ENCODE assay signal across 10 mouse cellular contexts in genomic region chr1:171251594-171252324, GRCm38 (mm10). TPM values are rescaled to one million over a fixed set of nuclear protein-coding genes. Genes with fewer than 3 reads are reported as not detected.
DNase-seq lines count a peak whose midpoint lies in the region; ATAC-seq lines count a peak whose summit lies in the region.
"Had no signal": no experiment of that assay in that cellular context is flagged by ENCODE, and none has a peak within 500 bp of the region (broad histone marks: within the 10 kb centered on the region; RNA-seq: fewer than 3 reads in every experiment).

No protein-coding gene starts in this region.

- intact Hi-C loops in heart, postnatal 36 days (cut with DNase I) = no loop called here

- 15% methylated on average over 13 of the region's 13 CpGs for WGBS in heart, embryonic 13.5 days
- WGBS in limb, embryonic 11.5 days = 2% methylated on average over 13 of the region's 13 CpGs

- peak; percentile 66 to 73 for DNase-seq in heart, adult 18-20 months
- no peak for DNase-seq in heart, postnatal 36 days
- DNase-seq in R1 (ENCODE audit: low read depth, low spot score) = peak; percentile 55
- DNase-seq in limb, embryonic 11.5 days (ENCODE audit: low spot score) = peak; percentile 63
- peak; percentile 64 for DNase-seq in retina, embryonic 14.5 days (ENCODE audit: low spot score)
- no peak for DNase-seq in left cerebral cortex, adult 11 months (ENCODE audit: low spot score)
- DNase-seq in cerebellum, adult 18-20 months = no peak

- no peak for ATAC-seq in heart, embryonic 13.5 days (ENCODE audit: extremely low read depth, insufficient number of reproducible peaks, low FRiP score, low TSS enrichment)
- peak; percentile 36 for ATAC-seq in limb, embryonic 11.5 days (ENCODE audit: insufficient number of reproducible peaks, low FRiP score, low TSS enrichment, low read depth)

- peaks cover 10% of the 10 kb centered on the region; the same call in 1 of the 2 replicates for H3K27me3 ChIP-seq in heart, embryonic 13.5 days (replicated peaks)
- no peaks in the 10 kb centered on the region for H3K27me3 ChIP-seq in limb, embryonic 11.5 days (ENCODE audit: control insufficient read depth, insufficient read depth, low read length)

- H3K9ac ChIP-seq in heart, embryonic 13.5 days = peak overlapping the region; percentile 67
- peak overlapping the region; percentile 61 for H3K9ac ChIP-seq in limb, embryonic 11.5 days (ENCODE audit: low read length)
- H3K9ac ChIP-seq: liver, embryonic 14.5 days had no signal

- H3K27ac ChIP-seq in heart, embryonic 13.5 days (replicated peaks) = peak overlapping the region; percentile 72
- peak overlapping the region; percentile 83 for H3K27ac ChIP-seq in limb, embryonic 11.5 days (replicated peaks; ENCODE audit: low read depth, low read length)
- H3K27ac ChIP-seq: liver, embryonic 14.5 days had no signal

- H3K9me3 ChIP-seq in heart, embryonic 13.5 days = no peaks in the 10 kb centered on the region
- no peaks in the 10 kb centered on the region for H3K9me3 ChIP-seq in limb, embryonic 11.5 days (ENCODE audit: control insufficient read depth, low read length)

- H3K4me2 ChIP-seq in heart, embryonic 13.5 days = peak overlapping the region; percentile 59
- peak overlapping the region; percentile 66 for H3K4me2 ChIP-seq in limb, embryonic 11.5 days (ENCODE audit: low read depth, severe bottlenecking)

- 0 out of 2 replicates have a peak, but pooled peaks cover 4% of the 10 kb centered on the region for H3K36me3 ChIP-seq in heart, embryonic 13.5 days
- H3K36me3 ChIP-seq in limb, embryonic 11.5 days (ENCODE audit: control insufficient read depth, insufficient read depth, low read length) = peaks cover 3% of the 10 kb centered on the region

- peak overlapping the region; percentile 42 for H3K4me3 ChIP-seq in heart, embryonic 13.5 days
- H3K4me3 ChIP-seq in limb, embryonic 11.5 days (ENCODE audit: low read depth, low read length) = peak overlapping the region; percentile 24

- H3K4me1 ChIP-seq in heart, embryonic 13.5 days = peaks cover 50% of the 10 kb centered on the region
- peaks cover 29% of the 10 kb centered on the region for H3K4me1 ChIP-seq in limb, embryonic 11.5 days (ENCODE audit: control insufficient read depth, insufficient read depth, low read length)

RNA-seq across cellular contexts. Expression of gene Ndufs2, which starts 0.6 kb away (rescaled TPM):
- 1,000 to 10,000 TPM; 1,592 to 1,593 TPM for total RNA-seq in heart, adult 18-20 months (2021)
- total RNA-seq in heart, postnatal 36 days (2021) = 1,000 to 10,000 TPM; 1,421 to 1,530 TPM
- 424 and 495 TPM in 2 replicates for polyA plus RNA-seq in heart, embryonic 13.5 days (2015; fragmentation: Nextera tagmentation; extraction: Ambion mirVana)
- 260 and 264 TPM in 2 replicates for polyA plus RNA-seq in limb, embryonic 11.5 days (2014; fragmentation: Nextera tagmentation; extraction: Ambion mirVana)

RNA-seq across cellular contexts. Expression of gene Adamts4, which starts 1.5 kb away (rescaled TPM):
- total RNA-seq in heart, adult 18-20 months (2021) = 1 to 10 TPM in 1 of 2 experiments, under 1 TPM in 1; 0.57 to 1.2 TPM
- under 1 TPM; 0.50 to 0.92 TPM for total RNA-seq in heart, postnatal 36 days (2021)
- polyA plus RNA-seq in heart, embryonic 13.5 days (2015; fragmentation: Nextera tagmentation; extraction: Ambion mirVana) = 3.5 and 3.6 TPM in 2 replicates
- 5.5 and 5.6 TPM in 2 replicates for polyA plus RNA-seq in limb, embryonic 11.5 days (2014; fragmentation: Nextera tagmentation; extraction: Ambion mirVana)
- total RNA-seq: MEL had no signal

RNA-seq across cellular contexts. Expression of gene Fcer1g, which starts 17.6 kb away (rescaled TPM):
- total RNA-seq in heart, adult 18-20 months (2021) = 10 to 100 TPM; 10.2 to 13.4 TPM
- 10 to 100 TPM; 13.3 to 16.3 TPM for total RNA-seq in heart, postnatal 36 days (2021)
- polyA plus RNA-seq in heart, embryonic 13.5 days (2015; fragmentation: Nextera tagmentation; extraction: Ambion mirVana) = 29.5 and 33.1 TPM in 2 replicates
- 13.2 and 13.6 TPM in 2 replicates for polyA plus RNA-seq in limb, embryonic 11.5 days (2014; fragmentation: Nextera tagmentation; extraction: Ambion mirVana)

RNA-seq across cellular contexts. Expression of gene B4galt3, which starts 18.4 kb away (rescaled TPM):
- 10 to 100 TPM; 18.7 to 19.6 TPM for total RNA-seq in heart, adult 18-20 months (2021)
- total RNA-seq in heart, postnatal 36 days (2021) = 10 to 100 TPM; 14.5 to 19.7 TPM
- 54.6 and 55.1 TPM in 2 replicates for polyA plus RNA-seq in heart, embryonic 13.5 days (2015; fragmentation: Nextera tagmentation; extraction: Ambion mirVana)
- 68.9 and 78.2 TPM in 2 replicates for polyA plus RNA-seq in limb, embryonic 11.5 days (2014; fragmentation: Nextera tagmentation; extraction: Ambion mirVana)

RNA-seq across cellular contexts. Expression of gene Apoa2, which starts 26.9 kb away (rescaled TPM):
- 1 to 10 TPM; 2.0 to 2.7 TPM for total RNA-seq in heart, adult 18-20 months (2021)
- total RNA-seq in heart, postnatal 36 days (2021) = 1 to 10 TPM in 1 of 2 experiments, under 1 TPM in 1; 0.75 to 2.0 TPM
- polyA plus RNA-seq in heart, embryonic 13.5 days (2015; fragmentation: Nextera tagmentation; extraction: Ambion mirVana) = 21.9 and 119 TPM in 2 replicates
- 2.8 and 4.6 TPM in 2 replicates for polyA plus RNA-seq in limb, embryonic 11.5 days (2014; fragmentation: Nextera tagmentation; extraction: Ambion mirVana)
- total RNA-seq: MEL had no signal

Comparison
In these comparisons a context has a peak if more than half of its experiments do, and no peak if none do; other contexts are left out.
1. DNase-seq: peak in heart, adult 18-20 months (2 of 2), R1 (single experiment), limb, embryonic 11.5 days (single experiment) and retina, embryonic 14.5 days (single experiment); none in heart, postnatal 36 days (0 of 2), left cerebral cortex, adult 11 months (single experiment) and cerebellum, adult 18-20 months (0 of 2).